Comparison of ENCODE assay signal across 8 mouse cellular contexts in genomic region chr9:41156720-41157019, GRCm38 (mm10). TPM values are rescaled to one million over a fixed set of nuclear protein-coding genes. Genes with fewer than 3 reads are reported as not detected.
A peak's percentile ranks its signal among the peaks of the same experiment; 100 is the strongest.
DNase-seq lines count a peak whose midpoint lies in the region; ATAC-seq and TF ChIP-seq lines count a peak whose summit lies in the region.

No protein-coding gene starts in this region.

- no peaks in the 10 kb centered on the region for H3K9me3 ChIP-seq in hindbrain, embryonic 15.5 days
- H3K9me3 ChIP-seq in liver, postnatal 0 days (ENCODE audit: low read length): no peaks in the 10 kb centered on the region

- intact Hi-C loops in left cerebral cortex, postnatal 4 days (cut with DNase I): loop anchor here (10.0 kb wide), 1 partner anchor 112 kb away; no protein-coding TSS in a partner anchor

- no peak for TF ChIP-seq POLR2A in cortical plate, adult 2 months (IDR thresholded peaks at IDR 0.05; ENCODE audit: extremely low read depth, insufficient read depth, low read length)
- TF ChIP-seq POLR2A in small intestine, adult 2 months (IDR thresholded peaks at IDR 0.05; ENCODE audit: low read depth, low read length): no peak

- no peaks in the 10 kb centered on the region for H3K27me3 ChIP-seq in C2C12 (ENCODE audit: control insufficient read depth, insufficient read depth, insufficient read length)
- H3K27me3 ChIP-seq in hindbrain, embryonic 15.5 days: no peaks in the 10 kb centered on the region
- peaks cover 13% of the 10 kb centered on the region for H3K27me3 ChIP-seq in liver, postnatal 0 days (ENCODE audit: insufficient read depth, low read length)
- no peaks in the 10 kb centered on the region for H3K27me3 ChIP-seq in small intestine, adult 2 months (ENCODE audit: control insufficient read depth, insufficient read depth, low read length)

- H3ac ChIP-seq in C2C12 (ENCODE audit: control insufficient read depth, insufficient read length, low read depth): peak overlapping the region; percentile 98

- H3K9ac ChIP-seq in hindbrain, embryonic 15.5 days: peak overlapping the region; percentile 91
- peak overlapping the region; percentile 67 for H3K9ac ChIP-seq in liver, postnatal 0 days (replicated peaks)

- peak overlapping the region; percentile 72 for H3K4me2 ChIP-seq in hindbrain, embryonic 15.5 days
- H3K4me2 ChIP-seq in liver, postnatal 0 days (ENCODE audit: low read depth, low read length): peak overlapping the region; percentile 86

- H3K27ac ChIP-seq in cortical plate, adult 2 months (ENCODE audit: insufficient read depth, low read length): peak overlapping the region; percentile 62; the same call in 1 of the 2 replicates
- H3K27ac ChIP-seq in hindbrain, embryonic 15.5 days (replicated peaks): peak overlapping the region; percentile 90
- H3K27ac ChIP-seq in liver, postnatal 0 days (ENCODE audit: low read depth): 0 out of 2 replicates have a peak overlapping the region, but pooled peaks have one; percentile 76
- no peak overlapping the region for H3K27ac ChIP-seq in small intestine, adult 2 months (ENCODE audit: insufficient read depth, low read depth, low read length)

- H3K36me3 ChIP-seq in C2C12 (ENCODE audit: control insufficient read depth, insufficient read depth): no peaks in the 10 kb centered on the region
- no peaks in the 10 kb centered on the region for H3K36me3 ChIP-seq in hindbrain, embryonic 15.5 days
- no peaks in the 10 kb centered on the region for H3K36me3 ChIP-seq in liver, postnatal 0 days (replicated peaks; ENCODE audit: insufficient read depth, low read length)
- H3K36me3 ChIP-seq in small intestine, adult 2 months (ENCODE audit: control insufficient read depth, insufficient read depth, low read length): no peaks in the 10 kb centered on the region

- no peak for TF ChIP-seq EP300 in liver, postnatal 0 days (IDR thresholded peaks at IDR 0.05; ENCODE audit: low read depth)

- H3K4me3 ChIP-seq in C2C12 (ENCODE audit: insufficient read depth, poor library complexity, severe bottlenecking): peak overlapping the region; percentile 61
- peak overlapping the region; percentile 86 for H3K4me3 ChIP-seq in cortical plate, adult 2 months (ENCODE audit: insufficient read depth, low read length)
- H3K4me3 ChIP-seq in hindbrain, embryonic 15.5 days: peak overlapping the region; percentile 61
- peak overlapping the region; percentile 74 for H3K4me3 ChIP-seq in liver, postnatal 0 days (ENCODE audit: low read depth, low read length)
- peak overlapping the region; percentile 95 for H3K4me3 ChIP-seq in small intestine, adult 2 months (ENCODE audit: low read depth, low read length)

- 1% methylated on average over 20 of the region's 20 CpGs for WGBS in hindbrain, embryonic 15.5 days
- WGBS in liver, postnatal 0 days (ENCODE audit: insufficient replicate concordance): under 1% methylated on average over 20 of the region's 20 CpGs
- 1% methylated on average over 20 of the region's 20 CpGs for WGBS in small intestine, adult 2 months

- peaks cover 9% of the 10 kb centered on the region for H3K79me2 ChIP-seq in C2C12 (ENCODE audit: control insufficient read depth, insufficient read depth)

- TF ChIP-seq CTCF in C2C12 (IDR thresholded peaks at IDR 0.05; ENCODE audit: control insufficient read depth, insufficient read depth, insufficient read length): no peak
- no peak for TF ChIP-seq CTCF in cortical plate, adult 2 months (IDR thresholded peaks at IDR 0.05; ENCODE audit: extremely low read depth, insufficient read depth, low read length)
- no peak for TF ChIP-seq CTCF in liver, postnatal 0 days (IDR thresholded peaks at IDR 0.05; ENCODE audit: low read depth)
- TF ChIP-seq CTCF in small intestine, adult 2 months (IDR thresholded peaks at IDR 0.05; ENCODE audit: extremely low read depth, insufficient read length, insufficient replicate concordance, low read depth, low read length): no peak

- ATAC-seq in hindbrain, embryonic 15.5 days (ENCODE audit: low FRiP score, low read depth): peak; percentile 4; the same call in 1 of the 2 replicates
- no peak for ATAC-seq in liver, postnatal 0 days

- H3K79me3 ChIP-seq in C2C12 (ENCODE audit: low read depth): no peaks in the 10 kb centered on the region

- peaks cover 1% of the 10 kb centered on the region; the same call in 1 of the 2 replicates for H3K4me1 ChIP-seq in cortical plate, adult 2 months (ENCODE audit: control insufficient read depth, insufficient read depth, low read length)
- peaks cover 38% of the 10 kb centered on the region for H3K4me1 ChIP-seq in hindbrain, embryonic 15.5 days (replicated peaks)
- peaks cover 24% of the 10 kb centered on the region for H3K4me1 ChIP-seq in liver, postnatal 0 days (ENCODE audit: insufficient read depth)
- peaks cover 8% of the 10 kb centered on the region; the same call in 1 of the 2 replicates for H3K4me1 ChIP-seq in small intestine, adult 2 months (ENCODE audit: control insufficient read depth, insufficient read depth, insufficient read length, low read length)

- DNase-seq in cerebellum, postnatal 36 days: peak; percentile 48 to 62
- no peak for DNase-seq in cerebellum, postnatal 4 days (ENCODE audit: low spot score in 2 of 2)
- peak; percentile 28 for DNase-seq in liver, postnatal 0 days
- DNase-seq in left cerebral cortex, postnatal 4 days: no peak

TF ChIP-seq in C2C12, 6 proteins besides CTCF, POLR2A, EP300 and RAD21:
- TF ChIP-seq CEBPB (IDR thresholded peaks at IDR 0.05; ENCODE audit: low read depth) (no peak), MAX (IDR thresholded peaks at IDR 0.05) (no peak), USF1 (IDR thresholded peaks at IDR 0.05; ENCODE audit: low read depth) (no peak), MYOD1 (IDR thresholded peaks at IDR 0.05; ENCODE audit: control insufficient read depth, insufficient read length, low read depth) (no peak), MYOG (IDR thresholded peaks at IDR 0.05; ENCODE audit: control insufficient read depth, extremely low read depth, insufficient read length) (no peak), FOSL1 (IDR thresholded peaks at IDR 0.05; ENCODE audit: insufficient read depth, low read length, poor library complexity, severe bottlenecking) (no peak)

RNA-seq across cellular contexts. Expression of gene Ubash3b, which starts 4.8 kb away (rescaled TPM):
- 3.2 TPM for polyA plus RNA-seq in C2C12 (2012; fragmentation: generic; extraction: Trizol)
- 11.6 and 12.1 TPM in 2 replicates for polyA plus RNA-seq in cortical plate, adult 2 months (2012; rRNA removed)
- 24.6 and 27.3 TPM in 2 replicates for polyA plus RNA-seq in hindbrain, embryonic 15.5 days (2015; fragmentation: Nextera tagmentation; extraction: Ambion mirVana)
- 6.6 TPM in 2 replicates for polyA plus RNA-seq in liver, postnatal 0 days (2015; fragmentation: Nextera tagmentation; extraction: Ambion mirVana)
- polyA plus RNA-seq in small intestine, adult 2 months (2012; rRNA removed): 1.3 and 1.6 TPM in 2 replicates
- 10 to 100 TPM; 24.9 to 29.0 TPM for total RNA-seq in left cerebral cortex, postnatal 4 days (2021)

Comparison
In these comparisons a context has a peak if more than half of its experiments do, and no peak if none do; other contexts are left out.
1. DNase-seq: peak in cerebellum, postnatal 36 days (2 of 2) and liver, postnatal 0 days (single experiment); none in cerebellum, postnatal 4 days (0 of 2) and left cerebral cortex, postnatal 4 days (single experiment).
2. Peak in every context shown above with its lines, with median percentiles within 50 percentile points of each other: H3K4me3 ChIP-seq.